Mouse (Mus musculus) left cerebral cortex, postnatal 4 days (tissue): ENCODE measurements around the gene Scaf1. TPM values are rescaled to one million over a fixed set of nuclear protein-coding genes. Genes with fewer than 3 reads are reported as not detected.
A peak's percentile ranks its signal among the peaks of the same experiment; 100 is the strongest.

Experiments
- DNase-seq: peaks from one replicate; pipeline ENCODE4 v3.0.0-alpha.2; 2022
- intact Hi-C: fragments of 180-260 bp; cut with DNase I; formaldehyde crosslinking; loops from one replicate; pipeline ENCODE4 v1.15.1; 2025
- total RNA-seq, 2 experiments: library from RNA; stranded (reverse); gene quantifications; 2 replicates each; pipeline ENCODE4 v1.2.3; 2021

The Scaf1 gene
- total RNA-seq, 2 experiments from 2014 or later = 154 TPM

GRCm38 (mm10) chr7:45016761-45017160 is 598 bp upstream of the Scaf1 start:
- intact Hi-C loops = no loop called here

GRCm38 (mm10) chr7:45015344-45015956 is 713 bp downstream of the Scaf1 start:
- intact Hi-C loops = no loop called here
- DNase-seq = no peak

More at GRCm38 (mm10) chr7:45016761-45017160, 598 bp upstream of the Scaf1 start:
- no peak for DNase-seq

- no peak for DNase-seq
- intact Hi-C loops = no loop called here
These were observed 2.1 kb downstream of the Scaf1 start for GRCm38 (mm10) chr7:45014096-45014451.

DNA sequence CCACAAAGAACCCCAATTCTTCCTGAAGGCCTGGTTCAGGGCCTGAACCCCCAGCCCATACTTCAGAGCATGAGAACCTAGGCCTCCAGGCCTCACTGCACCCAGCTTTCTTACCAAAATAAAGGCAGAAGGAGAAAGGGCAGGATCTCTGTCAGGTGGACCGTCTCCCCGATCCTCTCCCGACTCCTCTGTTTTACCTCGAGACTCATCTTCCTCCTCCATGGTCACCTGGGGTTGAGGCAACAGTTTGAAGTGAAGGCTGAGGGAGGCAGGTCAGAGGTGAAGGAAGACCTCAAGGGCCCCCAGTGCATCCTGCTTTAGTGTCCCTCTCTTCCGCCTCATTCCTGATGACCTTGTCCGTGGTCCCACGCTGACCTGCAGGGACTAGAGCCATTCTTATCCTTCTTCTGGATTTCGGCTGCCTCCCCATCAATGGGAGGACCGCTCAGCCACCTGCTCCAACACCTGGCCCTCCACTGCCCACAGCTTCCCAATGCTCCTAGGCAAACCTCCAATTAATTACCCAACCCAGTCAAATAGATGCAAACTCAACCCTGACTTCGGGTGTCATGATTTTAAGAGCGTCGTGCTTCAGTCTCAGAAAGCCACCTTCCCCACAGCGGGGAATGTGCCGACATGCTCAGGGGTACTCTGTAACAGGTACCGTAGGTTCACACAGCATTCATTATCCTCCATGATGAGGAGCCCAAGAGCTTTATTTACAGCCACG is 2.6 kb downstream of the Scaf1 start:
- intact Hi-C loops = no loop called here
- no peak for DNase-seq

DNA sequence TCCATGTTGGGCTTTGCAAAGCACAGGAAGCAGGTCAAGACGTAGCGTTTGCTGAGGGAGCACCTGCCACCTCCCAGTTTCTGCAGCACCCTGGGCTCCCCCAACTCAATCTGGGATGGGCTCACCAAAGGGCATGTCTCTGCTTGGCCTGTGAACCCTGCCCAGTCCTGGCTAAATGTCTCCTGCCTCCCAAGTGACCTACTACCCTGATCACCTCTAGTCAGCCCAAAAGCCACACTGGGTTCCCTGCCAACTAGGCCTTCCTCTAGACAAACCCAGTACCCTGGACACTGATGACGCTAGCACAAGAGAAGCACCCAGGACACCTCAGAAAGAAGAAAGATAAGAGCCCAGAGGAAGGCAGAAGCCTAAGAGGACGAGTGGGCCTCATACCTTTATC is 3.3 kb downstream of the Scaf1 start:
- DNase-seq = no peak

DNA sequence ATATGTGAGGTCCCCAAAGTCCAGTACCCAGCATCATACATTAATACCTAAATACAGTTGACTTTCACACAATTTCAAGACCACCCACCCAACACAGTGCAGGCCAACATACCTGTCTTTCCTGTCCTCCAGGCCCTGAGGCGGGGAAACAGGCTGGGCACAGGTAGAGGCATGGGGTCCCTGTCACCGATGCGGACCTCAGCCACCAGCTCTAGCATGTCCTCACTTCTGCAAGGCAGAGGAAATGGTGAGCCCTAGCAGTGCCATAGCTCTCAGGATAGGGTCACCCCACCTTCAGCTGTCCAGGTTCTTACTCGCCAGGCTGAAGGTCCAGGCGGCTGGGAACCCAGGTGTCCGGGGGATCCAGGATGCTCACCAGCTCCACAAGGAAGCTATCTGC is 4.2 kb downstream of the Scaf1 start:
- intact Hi-C loops = no loop called here
- DNase-seq = no peak

More for the DNA sequence above, 3.3 kb downstream of the Scaf1 start:
- intact Hi-C loops = no loop called here

DNA sequence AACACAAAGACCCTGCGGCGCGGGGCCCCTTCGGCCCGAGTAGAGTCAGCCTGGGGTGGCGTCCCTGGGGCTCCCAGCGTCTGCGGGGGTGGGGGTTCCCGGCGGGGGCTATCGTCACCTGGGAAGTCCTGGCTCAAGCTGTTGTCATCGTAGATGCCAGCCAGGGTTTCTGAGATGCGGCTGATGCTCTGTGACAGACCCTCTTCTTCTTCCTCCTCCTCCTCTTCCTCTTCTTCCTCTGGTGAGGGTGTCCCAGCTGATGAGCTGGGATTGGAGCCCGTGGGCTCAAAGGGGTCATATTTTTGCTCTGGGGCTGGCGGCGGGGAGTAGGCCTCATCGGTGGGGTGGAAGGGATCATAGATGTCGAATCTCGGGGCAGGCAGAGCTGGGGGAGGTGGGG is 7.8 kb downstream of the Scaf1 start:
- intact Hi-C loops = no loop called here
- no peak for DNase-seq

DNA sequence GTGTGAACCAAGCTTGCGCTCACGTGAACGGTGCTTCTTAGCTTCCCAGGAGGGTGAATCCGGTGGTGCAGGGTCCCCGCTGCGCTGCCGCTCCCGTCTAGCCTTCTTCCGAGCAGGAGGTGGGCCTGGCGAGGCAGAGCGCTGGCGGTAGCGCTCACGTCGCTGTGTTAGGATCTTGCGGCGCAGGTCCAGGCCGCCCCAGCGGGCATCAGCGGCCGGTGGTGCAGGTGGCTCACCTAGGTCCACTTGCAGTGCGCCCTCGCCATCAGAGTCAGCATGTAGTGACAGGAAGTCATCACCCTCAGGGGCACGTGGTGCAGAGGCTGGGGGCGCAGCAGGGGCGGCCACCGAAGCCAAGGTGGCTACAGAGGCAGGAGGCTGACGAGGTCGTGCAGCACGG is 8.3 kb downstream of the Scaf1 start:
- no peak for DNase-seq
- intact Hi-C loops = no loop called here

- DNase-seq = no peak
- intact Hi-C loops = no loop called here
These were observed 9.0 kb downstream of the Scaf1 start for GRCm38 (mm10) chr7:45007141-45007540.

- intact Hi-C loops = no loop called here
- DNase-seq = no peak
These were observed 9.7 kb downstream of the Scaf1 start for GRCm38 (mm10) chr7:45006503-45006902.

DNA sequence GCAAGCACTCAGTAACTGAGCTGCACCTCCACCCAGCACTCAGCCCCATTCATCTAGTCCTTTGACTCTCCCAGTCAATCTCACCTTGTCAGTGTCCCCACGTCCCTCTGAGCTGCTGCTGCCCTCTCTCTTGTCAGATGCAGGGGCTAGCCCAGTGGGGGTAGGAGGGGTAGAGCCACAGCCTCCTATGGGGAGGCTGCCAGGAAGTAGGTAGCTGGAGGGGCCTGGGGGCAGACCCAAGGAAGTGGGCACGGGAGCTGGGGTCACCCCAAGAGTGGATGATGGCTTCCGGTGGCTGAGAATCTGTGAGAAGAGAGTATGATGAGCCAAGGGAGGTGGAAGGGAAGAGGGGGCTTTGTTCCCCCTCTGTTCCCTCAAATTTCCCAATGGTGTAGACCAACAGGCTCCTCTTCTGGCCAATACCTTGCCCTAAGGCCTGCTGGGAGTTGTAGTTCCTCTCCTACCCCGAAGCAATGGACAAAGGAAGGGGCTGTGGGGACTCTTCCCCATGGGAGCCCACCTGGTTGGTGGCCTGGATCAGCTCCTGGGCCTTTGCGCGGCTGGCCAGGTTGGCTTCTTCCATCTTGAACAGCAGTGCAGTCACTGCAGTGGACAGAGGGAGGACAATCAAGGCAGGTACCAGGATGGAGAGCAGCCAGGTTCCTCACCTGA is 10.7 kb downstream of the Scaf1 start:
- intact Hi-C loops = no loop called here

DNA sequence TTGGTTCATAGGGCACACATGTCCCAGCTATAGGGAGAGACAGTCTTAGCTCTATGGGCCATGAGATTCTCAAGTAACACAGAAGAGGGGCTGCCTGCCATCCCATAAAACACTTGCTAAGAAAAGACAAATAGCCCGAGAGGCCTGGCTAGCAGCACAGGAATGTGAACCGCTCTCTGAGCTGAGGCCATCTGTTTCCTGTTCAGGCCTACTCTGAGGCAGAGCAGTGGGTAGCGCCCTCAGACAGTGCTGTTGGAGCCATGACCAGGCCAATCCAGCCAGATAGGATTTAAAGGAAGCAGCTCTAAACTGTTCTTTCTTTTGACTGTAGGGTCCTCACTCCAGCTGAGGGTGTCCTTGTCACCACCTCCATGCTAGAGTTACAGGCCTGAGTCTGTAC is 11.6 kb downstream of the Scaf1 start:
- intact Hi-C loops = no loop called here
- no peak for DNase-seq

More for the DNA sequence above, 10.7 kb downstream of the Scaf1 start:
- DNase-seq = no peak

DNA sequence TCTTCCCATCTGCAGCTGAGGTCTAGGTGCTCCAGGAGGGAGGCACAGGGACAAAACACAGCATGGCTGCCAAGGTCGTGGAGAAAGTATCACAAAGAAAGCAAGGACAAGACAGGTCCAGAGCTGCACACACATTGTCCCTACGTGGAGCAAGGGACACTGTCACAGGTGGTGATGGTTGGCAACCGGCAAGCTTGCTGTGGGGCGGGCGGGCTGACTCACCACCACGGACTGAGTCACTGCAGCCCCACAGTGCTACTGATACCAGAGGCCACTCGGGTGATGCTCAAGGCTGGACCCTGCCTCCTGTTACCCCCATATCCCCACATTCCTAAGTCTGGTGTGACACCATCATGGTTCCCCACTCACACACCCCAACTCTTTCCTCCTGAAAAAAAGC is 13.7 kb downstream of the Scaf1 start:
- no peak for DNase-seq
- intact Hi-C loops = no loop called here

- intact Hi-C loops = no loop called here
- DNase-seq = no peak
These were observed 15.5 kb downstream of the Scaf1 start for GRCm38 (mm10) chr7:45000539-45001114.

DNA sequence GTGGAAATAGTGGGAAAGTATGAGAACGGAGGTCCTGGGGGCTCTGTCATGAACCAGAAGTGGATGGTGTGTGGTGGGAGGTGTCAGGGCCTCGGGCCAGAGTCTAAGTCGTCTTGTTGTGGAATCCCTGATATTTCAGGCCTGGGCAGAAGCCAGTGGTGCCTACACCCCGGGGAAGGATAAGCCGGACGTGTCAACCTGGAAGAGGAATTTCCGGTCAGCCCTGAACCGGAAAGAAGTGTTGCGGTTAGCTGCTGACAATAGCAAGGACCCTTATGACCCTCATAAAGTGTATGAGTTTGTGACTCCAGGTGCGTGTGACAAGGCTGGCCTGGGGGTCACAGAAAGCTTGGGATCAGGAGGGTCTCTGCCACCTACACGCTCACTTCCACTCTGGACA is 16.4 kb downstream of the Scaf1 start:
- intact Hi-C loops = no loop called here
- no peak for DNase-seq

GRCm38 (mm10) chr7:44998501-44998955 is 17.6 kb downstream of the Scaf1 start, which contains the start of gene Bcl2l12:
TSS of gene Bcl2l12 (minus strand) at chr7:44998712.
- DNase-seq = peak; percentile 54
- intact Hi-C loops = no loop called here

- DNase-seq = no peak
- intact Hi-C loops = no loop called here
These were observed 18.2 kb downstream of the Scaf1 start for GRCm38 (mm10) chr7:44997940-44998428.

DNA sequence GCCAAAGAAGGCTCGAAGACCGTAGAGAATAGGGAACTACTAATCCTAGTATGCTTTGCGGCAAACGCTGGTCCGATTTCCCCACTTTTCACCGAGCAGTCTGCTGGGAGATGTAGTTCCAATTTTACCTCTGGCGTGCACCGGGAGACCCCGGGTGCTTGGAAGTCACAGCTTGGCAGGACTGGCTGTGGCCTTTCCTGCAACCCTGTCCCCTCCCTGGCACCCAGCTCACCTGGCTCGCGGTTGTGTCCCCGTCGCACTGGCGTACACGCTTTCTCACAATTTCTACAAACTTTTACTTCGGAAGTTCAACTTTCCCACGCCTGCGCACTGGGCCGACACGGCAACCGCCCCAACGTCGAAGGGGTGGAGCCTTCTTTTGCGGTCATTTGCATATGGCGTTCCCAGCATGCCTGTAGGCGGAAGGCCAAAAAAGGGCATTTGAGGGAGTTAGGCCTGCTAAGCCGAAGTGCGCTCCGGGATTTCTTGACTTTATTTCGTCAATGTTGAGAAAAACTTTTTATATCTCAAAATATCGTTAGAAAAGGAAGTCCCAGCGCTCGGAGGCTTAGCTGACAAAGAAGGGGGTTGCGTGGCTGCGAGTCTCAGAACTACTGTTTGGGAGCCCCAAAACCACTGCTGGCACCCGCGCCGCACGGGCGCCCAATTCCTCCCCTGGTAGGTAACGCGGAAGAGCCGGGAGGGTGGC is 18.8 kb downstream of the Scaf1 start, which contains the start of gene Irf3:
Irf3 (plus strand) TSS at position 418 of the 709 bp plus-strand sequence.
- DNase-seq = peak; percentile 96
- intact Hi-C loops = no loop called here

DNA sequence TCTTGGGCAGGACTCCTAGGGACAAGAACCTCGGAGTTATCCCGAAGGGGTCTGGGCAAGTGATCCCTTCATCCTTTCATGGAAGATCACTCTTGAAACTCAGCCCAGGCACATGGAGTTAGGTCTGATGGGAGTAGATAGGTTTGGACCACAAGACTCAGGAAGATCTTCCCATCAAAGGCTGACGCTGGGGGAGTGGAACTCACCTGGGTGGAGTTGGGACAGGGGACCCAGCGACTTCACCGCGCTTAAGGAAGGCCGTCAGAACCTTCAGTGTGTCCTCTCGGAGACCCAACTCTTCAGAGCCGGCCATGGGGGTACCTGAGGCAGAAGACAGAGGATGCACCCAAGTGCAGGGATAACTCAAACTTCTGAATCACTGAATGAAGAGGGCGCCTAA is 19.5 kb downstream of the Scaf1 start:
- intact Hi-C loops = no loop called here
- no peak for DNase-seq

- no peak for DNase-seq
- intact Hi-C loops = no loop called here
These were observed 29.1 kb downstream of the Scaf1 start for GRCm38 (mm10) chr7:44986879-44987718.
